Mouse (Mus musculus) embryonic fibroblast, embryonic 13.5 days (primary cell): Measurements from ENCODE around the gene Shank3.

Source experiments
- CTCF ChIP-seq: IDR thresholded peaks from 2 replicates; pipeline ENCODE4 v1.5.1; 2011; ENCODE audit warnings: mild to moderate bottlenecking, control low read depth, low read length, moderate library complexity, borderline replicate concordance; ENCODE audit not compliant: insufficient read depth
- POLR2A ChIP-seq: IDR thresholded peaks from 2 replicates; pipeline ENCODE4 v1.6.1; 2011; ENCODE audit warnings: low read depth, mild to moderate bottlenecking, control low read depth, low read length, moderate library complexity

- TF ChIP-seq CTCF: no peak
- no peak for TF ChIP-seq POLR2A
Observed at GRCm38 (mm10) chr15:89525896-89526295, 26.5 kb downstream of the Shank3 start.
